Mouse (Mus musculus) stomach, embryonic 16.5 days (tissue): ENCODE measurements at regions not wholly inside any gene's neighbourhood (a gene's known extent, or its start where the extent isn't known, plus 50 kb on each side); places are given as distances from the start of the nearest gene placed in this dataset.

Experiments used
- ATAC-seq: fragments of 200-750 bp; cut with Nextera tagmentation; 2 replicates; pipeline ENCODE4 v1.8.0; 2017; ENCODE audit warnings: moderate number of reproducible peaks, moderate TSS enrichment; ENCODE audit not compliant: insufficient read depth, low FRiP score
- H3K27ac ChIP-seq: fragments of 300-500 bp; sonication (generic); 2 replicates; pipeline ENCODE4 v1.5.1; 2014; ENCODE audit warnings: low read length
- H3K27me3 ChIP-seq: fragments of 300-500 bp; sonication (generic); 2 replicates; pipeline ENCODE4 v1.6.1; 2014; ENCODE audit warnings: low read length, control low read depth, mixed read lengths; ENCODE audit not compliant: control insufficient read depth, insufficient read depth
- H3K36me3 ChIP-seq: fragments of 300-500 bp; sonication (generic); 2 replicates; pipeline ENCODE4 v1.6.1; 2014; ENCODE audit warnings: low read length; ENCODE audit not compliant: control insufficient read depth, insufficient read depth
- H3K4me1 ChIP-seq: fragments of 300-500 bp; sonication (generic); 2 replicates; pipeline ENCODE4 v1.6.1; 2014; ENCODE audit warnings: low read length, control low read depth, mixed read lengths; ENCODE audit not compliant: control insufficient read depth, insufficient read depth
- H3K4me2 ChIP-seq: fragments of 300-500 bp; sonication (generic); 2 replicates; pipeline ENCODE4 v1.6.1; 2014; ENCODE audit warnings: low read depth, low read length, mixed read lengths
- H3K4me3 ChIP-seq: fragments of 300-500 bp; sonication (generic); replicated peaks from 2 replicates; pipeline ENCODE4 v1.5.1; 2014; ENCODE audit warnings: mild to moderate bottlenecking, low read length
- H3K9ac ChIP-seq: fragments of 300-500 bp; sonication (generic); 2 replicates; pipeline ENCODE4 v1.6.1; 2014; ENCODE audit warnings: low read length
- H3K9me3 ChIP-seq: fragments of 300-500 bp; sonication (generic); replicated peaks from 2 replicates; pipeline ENCODE4 v1.6.1; 2016; ENCODE audit warnings: low read length, control low read depth; ENCODE audit not compliant: control insufficient read depth
- WGBS: fragments of 180-500 bp; shearing (Covaris S2); extraction: QIAGEN DNeasy Blood & Tissue Kit; methylation state at CpG from one replicate; pipeline ENCODE4 v1.1.7; 2014; 5-methylcytosine and 5-hydroxymethylcytosine counted together

DNA sequence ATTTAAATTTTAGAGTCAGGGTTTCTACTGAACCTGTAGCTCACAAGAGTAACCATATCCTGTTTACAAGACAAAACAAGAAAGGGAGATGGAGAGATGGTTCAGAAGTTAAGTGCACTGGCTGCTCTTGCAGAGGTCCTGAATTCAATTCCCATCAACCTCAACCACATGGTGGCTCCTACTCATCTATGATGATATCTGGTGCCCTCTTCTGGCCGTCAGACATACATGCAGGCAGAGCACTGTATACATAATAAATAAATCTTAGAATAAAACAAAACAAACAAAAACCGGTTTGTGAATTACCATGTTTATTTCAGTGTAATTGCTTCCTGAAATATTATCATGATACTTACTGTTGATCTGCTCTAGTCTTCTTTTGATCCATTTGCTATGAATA lies 845.4 kb downstream of the Pcdh18 start:
- no peak for ATAC-seq
- no peak overlapping the region for H3K4me2 ChIP-seq
- WGBS = 47% methylated on average over 2 of the region's 2 CpGs
- H3K36me3 ChIP-seq = no peaks in the 10 kb centered on the region
- no peaks in the 10 kb centered on the region for H3K27me3 ChIP-seq
- H3K9ac ChIP-seq = no peak overlapping the region
- H3K9me3 ChIP-seq = no peaks in the 10 kb centered on the region
- H3K4me1 ChIP-seq = no peaks in the 10 kb centered on the region
- H3K4me3 ChIP-seq = no peak overlapping the region
- H3K27ac ChIP-seq = no peak overlapping the region

DNA sequence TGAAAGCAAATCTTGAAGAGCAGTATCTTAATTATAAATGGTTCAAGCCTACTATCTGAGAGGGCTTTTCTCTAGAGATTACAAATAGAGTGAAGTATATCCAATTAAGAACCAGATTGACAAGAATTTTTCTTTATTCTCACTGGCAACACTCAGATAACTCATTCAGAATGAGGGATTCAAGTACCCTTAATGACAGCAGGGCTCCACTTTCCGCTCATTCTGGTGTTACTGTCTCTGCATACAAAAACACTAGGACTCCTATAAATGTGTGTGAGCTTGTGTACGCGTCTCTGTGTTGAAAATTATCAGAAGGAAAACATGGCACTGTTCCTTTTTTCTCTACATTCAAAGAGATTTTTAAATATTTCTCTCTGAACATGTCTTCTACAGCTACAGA lies 866.7 kb downstream of the Pcdh18 start:
- H3K9me3 ChIP-seq = no peaks in the 10 kb centered on the region
- H3K4me3 ChIP-seq = no peak overlapping the region
- no peaks in the 10 kb centered on the region for H3K4me1 ChIP-seq
- no peaks in the 10 kb centered on the region for H3K27me3 ChIP-seq
- no peaks in the 10 kb centered on the region for H3K36me3 ChIP-seq
- no peak overlapping the region for H3K9ac ChIP-seq
- 83% methylated on average over 3 of the region's 3 CpGs for WGBS
- no peak for ATAC-seq
- no peak overlapping the region for H3K4me2 ChIP-seq
- no peak overlapping the region for H3K27ac ChIP-seq

- H3K9me3 ChIP-seq = no peaks in the 10 kb centered on the region
Observed at GRCm38 (mm10) chr3:48887885-48888284, 869.2 kb downstream of the Pcdh18 start.

DNA sequence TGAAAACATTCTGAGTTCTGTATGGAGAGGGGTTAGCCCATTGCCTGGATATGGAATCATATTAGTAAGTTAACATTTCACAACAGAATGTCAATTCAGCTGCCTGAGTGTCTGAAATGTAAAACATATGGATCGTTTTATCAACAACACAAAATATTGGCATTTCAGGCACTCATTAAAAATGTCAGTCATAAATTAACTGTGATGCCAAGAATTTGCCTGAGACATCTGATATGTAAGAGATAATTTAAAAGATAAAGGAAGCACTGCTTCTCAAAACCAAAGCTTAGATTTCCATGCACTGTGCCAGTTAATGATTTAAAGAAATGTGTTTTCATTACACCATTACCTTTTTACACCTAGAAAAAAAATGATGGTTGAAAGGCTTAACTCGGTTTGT lies 887.6 kb downstream of the Pcdh18 start:
- 54% methylated on average over 2 of the region's 2 CpGs for WGBS
- H3K4me1 ChIP-seq = no peaks in the 10 kb centered on the region
- no peak overlapping the region for H3K9ac ChIP-seq
- ATAC-seq = no peak
- no peak overlapping the region for H3K4me2 ChIP-seq
- H3K9me3 ChIP-seq = no peaks in the 10 kb centered on the region
- no peaks in the 10 kb centered on the region for H3K27me3 ChIP-seq
- H3K4me3 ChIP-seq = no peak overlapping the region
- no peaks in the 10 kb centered on the region for H3K36me3 ChIP-seq
- H3K27ac ChIP-seq = no peak overlapping the region

More at GRCm38 (mm10) chr3:48887885-48888284, 869.2 kb downstream of the Pcdh18 start:
- Histone ChIP-seq H3K4me1 (no peaks in the 10 kb centered on the region), H3K27me3 (no peaks in the 10 kb centered on the region), H3K36me3 (no peaks in the 10 kb centered on the region), H3K27ac (no peak overlapping the region), H3K4me3 (no peak overlapping the region), H3K4me2 (no peak overlapping the region), H3K9ac (no peak overlapping the region)
- WGBS = 20% methylated on average over 4 of the region's 4 CpGs
- no peak for ATAC-seq

DNA sequence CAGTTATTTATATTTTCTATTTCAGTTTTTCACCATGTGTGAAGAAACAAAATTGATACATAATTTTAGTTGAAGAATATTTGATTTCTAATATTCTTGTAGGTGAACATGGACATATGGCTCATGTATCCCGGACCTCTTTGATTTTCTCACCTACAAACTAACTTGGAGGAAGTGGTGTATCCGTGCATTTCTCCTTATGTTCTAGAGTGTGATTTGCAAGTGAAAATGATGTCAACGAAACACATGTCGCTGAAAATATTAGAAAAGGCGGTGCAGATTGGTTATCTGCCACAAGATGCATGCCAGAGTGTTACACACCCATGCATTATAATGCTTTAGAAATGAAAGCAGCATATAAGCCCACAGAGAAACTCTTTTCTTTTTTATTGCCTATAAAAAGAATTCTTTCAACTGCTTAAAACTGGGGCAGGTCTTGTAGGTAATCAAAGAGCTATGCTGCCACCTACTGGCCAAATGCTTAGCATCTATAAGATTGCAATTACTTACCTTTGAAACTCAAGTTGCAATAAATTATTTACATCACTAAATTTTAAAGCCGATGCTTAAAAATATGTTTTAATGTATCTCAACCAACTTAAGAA lies 911.0 kb downstream of the Pcdh18 start:
- 34% methylated on average over 6 of the region's 6 CpGs for WGBS
- Histone ChIP-seq H3K27ac (no peak overlapping the region), H3K4me1 (no peaks in the 10 kb centered on the region), H3K9ac (no peak overlapping the region), H3K27me3 (no peaks in the 10 kb centered on the region), H3K4me3 (peak overlapping the region; percentile 15; the same call in 1 of the 2 replicates), H3K9me3 (no peaks in the 10 kb centered on the region), H3K36me3 (no peaks in the 10 kb centered on the region), H3K4me2 (peak overlapping the region; percentile 20)
- ATAC-seq = no peak

DNA sequence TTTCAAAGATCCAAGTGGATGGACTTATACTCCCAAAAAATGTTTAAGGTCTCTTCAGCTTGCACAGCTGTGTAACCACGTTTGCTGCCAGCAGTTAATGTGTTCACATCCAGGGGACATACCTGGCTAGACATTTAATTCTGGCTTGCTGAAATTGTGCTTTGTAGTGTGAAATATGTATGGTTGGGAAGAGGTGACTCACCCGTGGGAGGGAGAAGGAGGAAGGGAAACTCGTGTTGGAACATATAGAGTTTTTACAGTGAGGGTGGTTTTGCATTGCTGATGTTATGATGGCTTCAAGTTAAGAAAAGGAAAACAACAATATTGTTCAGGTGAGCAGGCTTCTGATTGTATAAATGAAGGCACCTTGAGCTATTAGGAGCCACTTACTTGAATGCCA lies 916.4 kb downstream of the Pcdh18 start:
- Histone ChIP-seq H3K36me3 (no peaks in the 10 kb centered on the region), H3K9me3 (no peaks in the 10 kb centered on the region), H3K4me1 (no peaks in the 10 kb centered on the region), H3K4me3 (no peak overlapping the region), H3K4me2 (no peak overlapping the region), H3K27ac (no peak overlapping the region), H3K27me3 (no peaks in the 10 kb centered on the region), H3K9ac (no peak overlapping the region)
- ATAC-seq = no peak
- 66% methylated on average over 3 of the region's 3 CpGs for WGBS

GRCm38 (mm10) chr3:48823360-48823759 lies 933.8 kb downstream of the Pcdh18 start:
- H3K4me2 ChIP-seq = no peak overlapping the region
- no peak overlapping the region for H3K4me3 ChIP-seq
- H3K4me1 ChIP-seq = no peaks in the 10 kb centered on the region
- no peak for ATAC-seq
- no peak overlapping the region for H3K27ac ChIP-seq
- no peaks in the 10 kb centered on the region for H3K9me3 ChIP-seq
- no peaks in the 10 kb centered on the region for H3K27me3 ChIP-seq
- no peak overlapping the region for H3K9ac ChIP-seq
- 48% methylated on average over 6 of the region's 6 CpGs for WGBS
- no peaks in the 10 kb centered on the region for H3K36me3 ChIP-seq

- Histone ChIP-seq H3K36me3 (no peaks in the 10 kb centered on the region), H3K27me3 (no peaks in the 10 kb centered on the region), H3K4me3 (no peak overlapping the region), H3K9me3 (no peaks in the 10 kb centered on the region), H3K9ac (no peak overlapping the region), H3K4me1 (no peaks in the 10 kb centered on the region), H3K27ac (no peak overlapping the region), H3K4me2 (no peak overlapping the region)
- ATAC-seq = no peak
- WGBS = 57% methylated on average over 5 of the region's 5 CpGs
Observed at GRCm38 (mm10) chr3:48804398-48804797, 952.7 kb downstream of the Pcdh18 start.

GRCm38 (mm10) chr3:48771709-48772108 lies 985.4 kb downstream of the Pcdh18 start:
- no peak overlapping the region for H3K4me3 ChIP-seq
- H3K9me3 ChIP-seq = no peaks in the 10 kb centered on the region
- WGBS = 80% methylated on average over 4 of the region's 4 CpGs
- no peaks in the 10 kb centered on the region for H3K27me3 ChIP-seq
- H3K36me3 ChIP-seq = no peaks in the 10 kb centered on the region
- no peak overlapping the region for H3K9ac ChIP-seq
- no peaks in the 10 kb centered on the region for H3K4me1 ChIP-seq
- no peak overlapping the region for H3K4me2 ChIP-seq
- ATAC-seq = no peak
- H3K27ac ChIP-seq = no peak overlapping the region
